Mouse (Mus musculus): ENCODE measurements around the gene Vash1. TPM values are rescaled to one million over a fixed set of nuclear protein-coding genes. Genes with fewer than 3 reads are reported as not detected.
A peak's percentile ranks its signal among the peaks of the same experiment; 100 is the strongest.

Gene Vash1
- polyA plus RNA-seq, 1 experiment from 2014 or later = 10.7 TPM

- 0 out of 2 replicates have a peak, but pooled peaks have one; percentile 18 for ATAC-seq (replicated peaks; ENCODE audit: low FRiP score)
- Histone ChIP-seq H3K4me2 (no peak overlapping the region), H3K4me3 (replicated peaks) (no peak overlapping the region), H3K9me3 (replicated peaks) (no peaks in the 10 kb centered on the region), H3K27ac (peak overlapping the region; percentile 76), H3K4me1 (no peaks in the 10 kb centered on the region), H3K9ac (no peak overlapping the region), H3K27me3 (no peaks in the 10 kb centered on the region), H3K36me3 (no peaks in the 10 kb centered on the region)
- WGBS = 39% methylated on average over 6 of the region's 6 CpGs
Observed at GRCm38 (mm10) chr12:86659447-86659968, 19.0 kb upstream of the Vash1 start.

DNA sequence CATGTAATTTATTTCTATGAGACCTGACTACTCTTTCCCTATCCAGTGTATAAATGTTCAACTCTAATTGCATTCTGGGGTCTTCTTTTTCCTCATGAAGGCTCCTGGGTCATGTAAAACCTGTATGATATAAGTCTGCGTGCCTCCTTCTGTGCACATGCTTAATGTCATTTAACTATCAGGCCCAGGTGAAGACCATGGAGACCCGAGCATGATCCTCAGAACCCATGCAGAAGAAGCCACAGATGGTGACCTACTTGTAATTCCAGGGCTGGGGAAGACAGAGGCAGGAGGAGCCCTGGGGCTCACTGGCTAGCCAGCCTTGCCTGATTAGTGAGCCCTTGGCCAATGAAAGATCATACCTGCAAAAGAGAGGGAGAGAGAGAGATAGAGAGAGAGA, 18.0 kb upstream of the Vash1 start:
- WGBS = 85% methylated on average over 2 of the region's 2 CpGs
- Histone ChIP-seq H3K4me1 (no peaks in the 10 kb centered on the region), H3K9me3 (replicated peaks) (no peaks in the 10 kb centered on the region), H3K4me2 (no peak overlapping the region), H3K27ac (no peak overlapping the region), H3K4me3 (replicated peaks) (no peak overlapping the region), H3K27me3 (no peaks in the 10 kb centered on the region), H3K36me3 (no peaks in the 10 kb centered on the region), H3K9ac (no peak overlapping the region)
- no peak for ATAC-seq (replicated peaks; ENCODE audit: low FRiP score)

GRCm38 (mm10) chr12:86665656-86666055, 12.8 kb upstream of the Vash1 start:
- no peak overlapping the region for H3K4me3 ChIP-seq (replicated peaks)
- no peaks in the 10 kb centered on the region for H3K9me3 ChIP-seq (replicated peaks)
- no peaks in the 10 kb centered on the region for H3K27me3 ChIP-seq
- H3K27ac ChIP-seq = no peak overlapping the region
- no peak for ATAC-seq (replicated peaks; ENCODE audit: low FRiP score)
- H3K4me2 ChIP-seq = no peak overlapping the region
- H3K4me1 ChIP-seq = no peaks in the 10 kb centered on the region
- H3K9ac ChIP-seq = no peak overlapping the region
- WGBS = 63% methylated on average over 3 of the region's 3 CpGs
- H3K36me3 ChIP-seq = no peaks in the 10 kb centered on the region

GRCm38 (mm10) chr12:86668404-86668803, 10.1 kb upstream of the Vash1 start:
- Histone ChIP-seq H3K4me2 (no peak overlapping the region), H3K4me3 (replicated peaks) (no peak overlapping the region), H3K36me3 (no peaks in the 10 kb centered on the region), H3K4me1 (no peaks in the 10 kb centered on the region), H3K27me3 (no peaks in the 10 kb centered on the region), H3K27ac (no peak overlapping the region), H3K9me3 (replicated peaks) (no peaks in the 10 kb centered on the region), H3K9ac (no peak overlapping the region)
- WGBS = 92% methylated on average over 2 of the region's 2 CpGs
- ATAC-seq (replicated peaks; ENCODE audit: low FRiP score) = no peak

- WGBS = 78% methylated on average over 4 of the region's 4 CpGs
- Histone ChIP-seq H3K4me1 (no peaks in the 10 kb centered on the region), H3K36me3 (no peaks in the 10 kb centered on the region), H3K9ac (no peak overlapping the region), H3K4me3 (replicated peaks) (no peak overlapping the region), H3K27ac (no peak overlapping the region), H3K9me3 (replicated peaks) (no peaks in the 10 kb centered on the region), H3K4me2 (no peak overlapping the region), H3K27me3 (0 out of 2 replicates have a peak, but pooled peaks cover 3% of the 10 kb centered on the region)
- no peak for ATAC-seq (replicated peaks; ENCODE audit: low FRiP score)
Observed at GRCm38 (mm10) chr12:86672105-86672504, 6.4 kb upstream of the Vash1 start.

- Histone ChIP-seq H3K4me2 (no peak overlapping the region), H3K36me3 (no peaks in the 10 kb centered on the region), H3K4me3 (replicated peaks) (no peak overlapping the region), H3K9me3 (replicated peaks) (no peaks in the 10 kb centered on the region), H3K27me3 (0 out of 2 replicates have a peak, but pooled peaks cover 3% of the 10 kb centered on the region), H3K9ac (no peak overlapping the region), H3K4me1 (no peaks in the 10 kb centered on the region), H3K27ac (no peak overlapping the region)
- 78% methylated on average over 5 of the region's 5 CpGs for WGBS
- no peak for ATAC-seq (replicated peaks; ENCODE audit: low FRiP score)
Observed at GRCm38 (mm10) chr12:86672507-86672906, 6.0 kb upstream of the Vash1 start.

GRCm38 (mm10) chr12:86679546-86679930, 1.0 kb downstream of the Vash1 start:
- Histone ChIP-seq H3K9me3 (replicated peaks) (no peaks in the 10 kb centered on the region), H3K27ac (no peak overlapping the region), H3K4me3 (replicated peaks) (peak overlapping the region; percentile 83), H3K4me1 (peaks cover 27% of the 10 kb centered on the region), H3K9ac (peak overlapping the region; percentile 71), H3K27me3 (0 out of 2 replicates have a peak, but pooled peaks cover 3% of the 10 kb centered on the region), H3K36me3 (no peaks in the 10 kb centered on the region), H3K4me2 (peak overlapping the region; percentile 100)
- WGBS = 1% methylated on average over 9 of the region's 9 CpGs
- no peak; the same call in 1 of the 2 replicates for ATAC-seq (replicated peaks; ENCODE audit: low FRiP score)

GRCm38 (mm10) chr12:86679991-86680491, 1.5 kb downstream of the Vash1 start:
- H3K27me3 ChIP-seq = 0 out of 2 replicates have a peak, but pooled peaks cover 3% of the 10 kb centered on the region
- peak overlapping the region; percentile 83 for H3K4me3 ChIP-seq (replicated peaks)
- no peaks in the 10 kb centered on the region for H3K9me3 ChIP-seq (replicated peaks)
- peak overlapping the region; percentile 100 for H3K4me2 ChIP-seq
- H3K9ac ChIP-seq = peak overlapping the region; percentile 22; the same call in 1 of the 2 replicates
- peak overlapping the region; percentile 43; the same call in 1 of the 2 replicates for H3K27ac ChIP-seq
- no peaks in the 10 kb centered on the region for H3K36me3 ChIP-seq
- peaks cover 27% of the 10 kb centered on the region for H3K4me1 ChIP-seq
- WGBS = 23% methylated on average over 12 of the region's 12 CpGs
- ATAC-seq (replicated peaks; ENCODE audit: low FRiP score) = no peak

- 0 out of 2 replicates have a peak, but pooled peaks cover 3% of the 10 kb centered on the region for H3K27me3 ChIP-seq
- peak overlapping the region; percentile 43; the same call in 1 of the 2 replicates for H3K27ac ChIP-seq
- 49% methylated on average over 11 of the region's 11 CpGs for WGBS
- H3K4me1 ChIP-seq = peaks cover 27% of the 10 kb centered on the region
- ATAC-seq (replicated peaks; ENCODE audit: low FRiP score) = no peak
- H3K36me3 ChIP-seq = no peaks in the 10 kb centered on the region
- H3K4me3 ChIP-seq (replicated peaks) = peak overlapping the region; percentile 83
- H3K9me3 ChIP-seq (replicated peaks) = no peaks in the 10 kb centered on the region
- H3K9ac ChIP-seq = peak overlapping the region; percentile 22
- peak overlapping the region; percentile 100 for H3K4me2 ChIP-seq
Observed at GRCm38 (mm10) chr12:86680591-86681193, 2.2 kb downstream of the Vash1 start.

DNA sequence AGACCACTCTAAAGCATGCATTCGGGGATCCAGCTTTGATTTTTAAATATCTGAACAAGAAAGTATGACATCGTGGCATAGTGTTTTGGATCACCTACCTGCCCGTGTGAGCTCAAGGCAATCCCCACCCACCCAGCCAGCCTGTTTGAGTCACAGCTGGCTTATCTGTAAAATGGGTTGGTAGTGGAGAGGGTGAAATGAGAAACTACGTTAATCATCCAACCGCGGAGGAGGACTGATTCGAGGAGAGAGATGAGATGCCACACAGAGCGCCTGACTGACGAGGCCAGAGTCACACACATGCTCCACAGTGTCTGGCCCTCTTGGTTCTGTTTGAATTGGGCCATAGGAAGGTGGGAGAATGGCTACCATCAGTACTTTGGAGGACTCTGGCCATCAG, 3.1 kb downstream of the Vash1 start:
- no peaks in the 10 kb centered on the region for H3K9me3 ChIP-seq (replicated peaks)
- no peak overlapping the region for H3K4me3 ChIP-seq (replicated peaks)
- H3K4me1 ChIP-seq = peaks cover 28% of the 10 kb centered on the region
- H3K9ac ChIP-seq = no peak overlapping the region
- H3K27ac ChIP-seq = no peak overlapping the region
- 0 out of 2 replicates have a peak, but pooled peaks cover 2% of the 10 kb centered on the region for H3K27me3 ChIP-seq
- H3K4me2 ChIP-seq = 0 out of 2 replicates have a peak overlapping the region, but pooled peaks have one; percentile 1
- 81% methylated on average over 9 of the region's 9 CpGs for WGBS
- H3K36me3 ChIP-seq = no peaks in the 10 kb centered on the region
- ATAC-seq (replicated peaks; ENCODE audit: low FRiP score) = no peak

DNA sequence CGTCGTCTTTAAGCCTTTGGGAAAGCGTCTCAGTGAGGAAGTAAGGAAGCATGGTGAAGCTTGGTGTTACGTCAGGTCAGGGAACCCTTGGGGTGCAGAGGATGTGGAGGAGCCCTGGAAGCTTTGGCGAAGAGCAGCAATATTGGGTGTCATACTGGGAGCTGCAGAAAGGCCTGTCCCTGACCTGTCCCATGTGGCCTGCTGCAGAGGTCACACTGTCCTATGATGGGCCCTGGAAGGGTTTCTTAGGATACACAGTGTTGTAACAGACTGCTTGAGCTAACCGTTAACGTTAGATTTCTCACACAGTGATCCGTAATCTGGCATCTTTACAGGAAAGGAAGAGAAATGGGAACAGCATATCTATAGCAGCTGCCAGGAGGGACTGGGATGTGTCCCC, 3.7 kb downstream of the Vash1 start:
- Histone ChIP-seq H3K9ac (no peak overlapping the region), H3K27ac (no peak overlapping the region), H3K36me3 (no peaks in the 10 kb centered on the region), H3K27me3 (no peaks in the 10 kb centered on the region), H3K9me3 (replicated peaks) (no peaks in the 10 kb centered on the region), H3K4me2 (0 out of 2 replicates have a peak overlapping the region, but pooled peaks have one; percentile 1), H3K4me3 (replicated peaks) (no peak overlapping the region), H3K4me1 (peaks cover 34% of the 10 kb centered on the region)
- WGBS = 79% methylated on average over 8 of the region's 8 CpGs
- ATAC-seq (replicated peaks; ENCODE audit: low FRiP score) = no peak

DNA sequence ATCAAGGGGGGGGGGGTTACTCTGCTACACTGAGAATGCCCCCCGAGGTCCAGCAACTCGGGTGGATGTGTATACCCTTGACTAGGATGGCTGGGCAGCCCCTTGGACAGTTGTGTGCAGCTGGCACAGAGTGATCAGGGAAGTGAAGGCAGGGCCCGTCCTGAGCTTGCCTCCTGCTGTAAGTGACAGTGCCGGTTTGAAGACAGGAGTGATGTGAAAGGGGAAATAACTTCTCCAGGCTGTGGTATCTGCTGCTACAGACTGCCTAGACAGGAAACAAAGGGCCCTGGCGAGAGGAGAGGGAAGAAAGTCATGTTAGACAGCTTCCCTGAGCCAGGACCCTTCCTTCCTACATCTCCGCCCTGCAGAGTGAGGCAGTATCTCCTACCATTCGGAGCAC, 5.2 kb downstream of the Vash1 start:
- ATAC-seq (replicated peaks; ENCODE audit: low FRiP score) = no peak
- H3K9me3 ChIP-seq (replicated peaks) = no peaks in the 10 kb centered on the region
- H3K4me1 ChIP-seq = peaks cover 40% of the 10 kb centered on the region
- 71% methylated on average over 7 of the region's 7 CpGs for WGBS
- H3K4me3 ChIP-seq (replicated peaks) = no peak overlapping the region
- no peaks in the 10 kb centered on the region for H3K27me3 ChIP-seq
- no peak overlapping the region for H3K4me2 ChIP-seq
- H3K9ac ChIP-seq = no peak overlapping the region
- H3K36me3 ChIP-seq = peaks cover 3% of the 10 kb centered on the region; the same call in 1 of the 2 replicates
- no peak overlapping the region for H3K27ac ChIP-seq

Measured in kidney, embryonic 15.5 days (tissue).